Mouse (Mus musculus): ENCODE data around the gene Lyl1.

Lyl1 gene

GRCm38 (mm10) chr8:84700941-84701911, at the start of gene Lyl1:
TSS of gene Lyl1 (plus strand) at chr8:84701457.
- DNase-seq (ENCODE audit: extremely low read depth, low read depth, low spot score), result no peak

- DNase-seq (ENCODE audit: extremely low read depth, low read depth, low spot score), result no peak
Measured at GRCm38 (mm10) chr8:84653092-84653631, 48.1 kb upstream of the Lyl1 start.

- DNase-seq (ENCODE audit: extremely low read depth, low read depth, low spot score), result no peak
Measured at GRCm38 (mm10) chr8:84654597-84654996, 46.7 kb upstream of the Lyl1 start.

- no peak for DNase-seq (ENCODE audit: extremely low read depth, low read depth, low spot score)
Measured at GRCm38 (mm10) chr8:84655336-84656190, 45.7 kb upstream of the Lyl1 start.

- DNase-seq (ENCODE audit: extremely low read depth, low read depth, low spot score), result no peak
Measured at GRCm38 (mm10) chr8:84656191-84656525, 45.1 kb upstream of the Lyl1 start.

- DNase-seq (ENCODE audit: extremely low read depth, low read depth, low spot score), result peak; percentile 89
Measured at GRCm38 (mm10) chr8:84656641-84657126, 44.6 kb upstream of the Lyl1 start.

- DNase-seq (ENCODE audit: extremely low read depth, low read depth, low spot score), result no peak
Measured at GRCm38 (mm10) chr8:84657203-84657602, 44.1 kb upstream of the Lyl1 start.

- no peak for DNase-seq (ENCODE audit: extremely low read depth, low read depth, low spot score)
Measured at GRCm38 (mm10) chr8:84657680-84658079, 43.6 kb upstream of the Lyl1 start.

- DNase-seq (ENCODE audit: extremely low read depth, low read depth, low spot score), result no peak
Measured at GRCm38 (mm10) chr8:84658951-84659350, 42.3 kb upstream of the Lyl1 start.

GRCm38 (mm10) chr8:84659936-84660818, 41.1 kb upstream of the Lyl1 start:
- DNase-seq (ENCODE audit: extremely low read depth, low read depth, low spot score), result no peak

GRCm38 (mm10) chr8:84660819-84661457, 40.3 kb upstream of the Lyl1 start:
- no peak for DNase-seq (ENCODE audit: extremely low read depth, low read depth, low spot score)

- DNase-seq (ENCODE audit: extremely low read depth, low read depth, low spot score), result peak; percentile 79
Measured at GRCm38 (mm10) chr8:84661458-84661871, 39.8 kb upstream of the Lyl1 start.

GRCm38 (mm10) chr8:84661961-84662571, 39.2 kb upstream of the Lyl1 start:
- no peak for DNase-seq (ENCODE audit: extremely low read depth, low read depth, low spot score)

- DNase-seq (ENCODE audit: extremely low read depth, low read depth, low spot score), result no peak
Measured at GRCm38 (mm10) chr8:84662581-84663065, 38.6 kb upstream of the Lyl1 start, which contains the start of gene Ier2. TSS of gene Ier2 (minus strand) at chr8:84662852.

- DNase-seq (ENCODE audit: extremely low read depth, low read depth, low spot score), result peak; percentile 61
Measured at GRCm38 (mm10) chr8:84663483-84664327, 37.6 kb upstream of the Lyl1 start.

GRCm38 (mm10) chr8:84664566-84665384, 36.5 kb upstream of the Lyl1 start:
- no peak for DNase-seq (ENCODE audit: extremely low read depth, low read depth, low spot score)

GRCm38 (mm10) chr8:84665385-84665893, 35.8 kb upstream of the Lyl1 start:
- no peak for DNase-seq (ENCODE audit: extremely low read depth, low read depth, low spot score)
